ENCODE assay signal across 18 mouse cellular contexts in the genomic region with DNA sequence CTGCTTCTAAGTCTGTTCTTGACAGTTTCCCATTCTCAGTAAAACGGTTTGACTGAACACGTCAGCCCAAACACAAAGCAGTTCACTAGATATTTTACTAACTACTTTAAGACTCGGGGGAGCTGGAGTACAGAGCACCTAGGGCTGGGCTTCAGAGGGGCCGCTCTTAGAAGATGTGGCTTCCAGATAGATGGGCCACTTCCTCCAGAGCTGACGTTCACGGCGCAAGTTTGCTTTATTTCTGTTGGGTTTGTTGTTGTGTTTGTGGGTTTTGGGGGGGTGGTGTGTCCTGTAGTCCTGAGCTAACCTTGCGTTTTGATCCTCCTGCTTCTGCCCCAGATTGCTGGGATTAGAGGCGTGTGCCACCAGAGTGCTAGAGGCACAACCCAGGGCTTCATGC. TPM values are rescaled to one million over a fixed set of nuclear protein-coding genes. Genes with fewer than 3 reads are reported as not detected.
DNase-seq lines count a peak whose midpoint lies in the region; ATAC-seq and TF ChIP-seq lines count a peak whose summit lies in the region.
"Had no signal": no experiment of that assay in that cellular context is flagged by ENCODE, and none has a peak within 500 bp of the region (broad histone marks: within the 10 kb centered on the region; RNA-seq: fewer than 3 reads in every experiment).

No protein-coding gene starts in this region.

- no peaks in the 10 kb centered on the region for H3K27me3 ChIP-seq in heart, embryonic 13.5 days (replicated peaks)
- no peaks in the 10 kb centered on the region for H3K27me3 ChIP-seq in heart, embryonic 11.5 days (ENCODE audit: control insufficient read depth, insufficient read depth, low read length)
- H3K27me3 ChIP-seq in forebrain, embryonic 16.5 days (replicated peaks; ENCODE audit: control insufficient read depth, insufficient read depth, low read length) = no peaks in the 10 kb centered on the region
- no peaks in the 10 kb centered on the region for H3K27me3 ChIP-seq in liver, embryonic 11.5 days (replicated peaks; ENCODE audit: control insufficient read depth, insufficient read depth, low read length)
- H3K27me3 ChIP-seq in heart, adult 2 months (ENCODE audit: control insufficient read depth, insufficient read depth, low read length) = no peaks in the 10 kb centered on the region
- H3K27me3 ChIP-seq: forebrain, embryonic 12.5 days; heart, embryonic 12.5 days; stomach, embryonic 15.5 days had no signal

- H3K4me3 ChIP-seq in heart, embryonic 13.5 days = no peak overlapping the region
- no peak overlapping the region for H3K4me3 ChIP-seq in heart, embryonic 11.5 days (ENCODE audit: low read depth, low read length)
- no peak overlapping the region for H3K4me3 ChIP-seq in forebrain, embryonic 16.5 days (replicated peaks; ENCODE audit: low read length)
- H3K4me3 ChIP-seq in liver, embryonic 11.5 days (ENCODE audit: low read depth, low read length) = no peak overlapping the region
- no peak overlapping the region for H3K4me3 ChIP-seq in heart, adult 2 months
- H3K4me3 ChIP-seq: forebrain, embryonic 12.5 days; heart, embryonic 12.5 days; stomach, embryonic 15.5 days had no signal

- no peaks in the 10 kb centered on the region for H3K9me3 ChIP-seq in heart, embryonic 13.5 days
- H3K9me3 ChIP-seq in heart, embryonic 11.5 days (replicated peaks; ENCODE audit: control insufficient read depth, low read length) = no peaks in the 10 kb centered on the region
- H3K9me3 ChIP-seq in forebrain, embryonic 16.5 days (ENCODE audit: control insufficient read depth, low read length) = no peaks in the 10 kb centered on the region
- H3K9me3 ChIP-seq in liver, embryonic 11.5 days (ENCODE audit: control insufficient read depth, low read length) = no peaks in the 10 kb centered on the region
- H3K9me3 ChIP-seq: forebrain, embryonic 12.5 days; heart, embryonic 12.5 days; stomach, embryonic 15.5 days had no signal

- intact Hi-C loops in heart, adult 2 months (cut with DNase I) = loop anchor here (5.0 kb wide), 1 partner anchor 43 kb away; no protein-coding TSS in a partner anchor

- peaks cover 68% of the 10 kb centered on the region for H3K36me3 ChIP-seq in heart, embryonic 13.5 days
- H3K36me3 ChIP-seq in heart, embryonic 11.5 days (ENCODE audit: control insufficient read depth, insufficient read depth, low read length) = 0 out of 2 replicates have a peak, but pooled peaks cover 4% of the 10 kb centered on the region
- H3K36me3 ChIP-seq in forebrain, embryonic 16.5 days (ENCODE audit: control insufficient read depth, insufficient read depth) = peaks cover 2% of the 10 kb centered on the region; the same call in 1 of the 2 replicates
- H3K36me3 ChIP-seq in liver, embryonic 11.5 days (ENCODE audit: control insufficient read depth, insufficient read depth, low read length) = peaks cover 9% of the 10 kb centered on the region; the same call in 1 of the 2 replicates
- no peaks in the 10 kb centered on the region for H3K36me3 ChIP-seq in heart, adult 2 months (ENCODE audit: control insufficient read depth, insufficient read depth, low read length)
- H3K36me3 ChIP-seq: stomach, embryonic 15.5 days had no signal

- H3K4me1 ChIP-seq in heart, embryonic 13.5 days = peaks cover 34% of the 10 kb centered on the region
- H3K4me1 ChIP-seq in heart, embryonic 11.5 days (ENCODE audit: control insufficient read depth, insufficient read depth, low read length) = peaks cover 3% of the 10 kb centered on the region; the same call in 1 of the 2 replicates
- H3K4me1 ChIP-seq in forebrain, embryonic 16.5 days (replicated peaks; ENCODE audit: control insufficient read depth, insufficient read depth, low read length) = peaks cover 6% of the 10 kb centered on the region
- peaks cover 7% of the 10 kb centered on the region for H3K4me1 ChIP-seq in liver, embryonic 11.5 days (replicated peaks; ENCODE audit: control insufficient read depth, insufficient read depth, low read length)
- H3K4me1 ChIP-seq in heart, adult 2 months (ENCODE audit: control insufficient read depth, insufficient read depth, low read length) = peaks cover 16% of the 10 kb centered on the region
- H3K4me1 ChIP-seq: stomach, embryonic 15.5 days had no signal

- no peak for TF ChIP-seq POLR2A in heart, adult 2 months (IDR thresholded peaks at IDR 0.05; ENCODE audit: insufficient read depth, low read depth, low read length)

- H3K79me2 ChIP-seq in heart, adult 2 months (replicated peaks; ENCODE audit: control insufficient read depth, insufficient read depth, low read length) = no peaks in the 10 kb centered on the region

- TF ChIP-seq CTCF in heart, adult 2 months (IDR thresholded peaks at IDR 0.05) = no peak

- H3K9ac ChIP-seq in heart, embryonic 13.5 days = no peak overlapping the region
- H3K9ac ChIP-seq in heart, embryonic 11.5 days (ENCODE audit: low read depth, low read length) = no peak overlapping the region
- H3K9ac ChIP-seq in forebrain, embryonic 16.5 days (replicated peaks; ENCODE audit: low read depth, low read length) = no peak overlapping the region
- H3K9ac ChIP-seq in liver, embryonic 11.5 days (ENCODE audit: low read depth, low read length) = no peak overlapping the region
- H3K9ac ChIP-seq in heart, adult 2 months (ENCODE audit: low read depth, low read length) = no peak overlapping the region
- H3K9ac ChIP-seq: forebrain, embryonic 12.5 days; heart, embryonic 12.5 days; stomach, embryonic 15.5 days had no signal

- peak; percentile 41 for DNase-seq in thymus, postnatal 14 days
- DNase-seq in thymus, adult 18-20 months = no peak
- DNase-seq in liver, embryonic 11.5 days (ENCODE audit: low spot score) = no peak
- no peak for DNase-seq in heart, adult 2 months
- DNase-seq: cerebellum, postnatal 10 days; heart, postnatal 36 days; liver; lung, adult 18-20 months; lung, postnatal 36 days; midbrain, embryonic 14.5 days had no signal

- H3K27ac ChIP-seq in heart, embryonic 13.5 days (replicated peaks) = 0 out of 2 replicates have a peak overlapping the region, but pooled peaks have one; percentile 15
- no peak overlapping the region for H3K27ac ChIP-seq in heart, embryonic 11.5 days (ENCODE audit: low read depth, low read length)
- no peak overlapping the region for H3K27ac ChIP-seq in forebrain, embryonic 16.5 days (ENCODE audit: low read length)
- H3K27ac ChIP-seq in liver, embryonic 11.5 days (ENCODE audit: low read depth, low read length) = no peak overlapping the region
- no peak overlapping the region for H3K27ac ChIP-seq in heart, adult 2 months
- H3K27ac ChIP-seq: forebrain, embryonic 12.5 days; stomach, embryonic 15.5 days had no signal

- H3K4me2 ChIP-seq in heart, embryonic 13.5 days = no peak overlapping the region
- H3K4me2 ChIP-seq in heart, embryonic 11.5 days = no peak overlapping the region
- H3K4me2 ChIP-seq in forebrain, embryonic 16.5 days (ENCODE audit: low read length) = no peak overlapping the region
- no peak overlapping the region for H3K4me2 ChIP-seq in liver, embryonic 11.5 days
- H3K4me2 ChIP-seq: forebrain, embryonic 12.5 days; heart, embryonic 12.5 days; stomach, embryonic 15.5 days had no signal

- WGBS in heart, embryonic 13.5 days = 82% methylated on average over 9 of the region's 9 CpGs
- 86% methylated on average over 9 of the region's 9 CpGs for WGBS in heart, embryonic 11.5 days (ENCODE audit: insufficient replicate concordance)
- 85% methylated on average over 9 of the region's 9 CpGs for WGBS in forebrain, embryonic 16.5 days
- 50% methylated on average over 9 of the region's 9 CpGs for WGBS in liver, embryonic 11.5 days
- WGBS in heart, adult 2 months = 87% methylated on average over 9 of the region's 9 CpGs

- TF ChIP-seq EP300 in heart, adult 2 months (IDR thresholded peaks at IDR 0.05; ENCODE audit: insufficient read depth, low read depth, low read length) = no peak

- no peak for ATAC-seq in heart, embryonic 13.5 days (ENCODE audit: extremely low read depth, insufficient number of reproducible peaks, low FRiP score, low TSS enrichment)
- ATAC-seq in heart, embryonic 11.5 days (replicated peaks; ENCODE audit: insufficient number of reproducible peaks, low FRiP score, low TSS enrichment) = no peak
- ATAC-seq in inflammation-experienced regulatory T-cells, adult 6 months = peak; percentile 66
- ATAC-seq in forebrain, embryonic 16.5 days = no peak
- no peak for ATAC-seq in liver, embryonic 11.5 days (replicated peaks; ENCODE audit: low FRiP score)

RNA-seq across cellular contexts. Expression of a gene that starts 23.7 kb away (rescaled TPM):
- 0.57 and 1.1 TPM in 2 replicates for polyA plus RNA-seq in heart, embryonic 13.5 days (2015; fragmentation: Nextera tagmentation; extraction: Ambion mirVana)
- 0.49 and 0.77 TPM in 2 replicates for polyA plus RNA-seq in heart, embryonic 11.5 days (2014; fragmentation: Nextera tagmentation; extraction: Ambion mirVana)
- polyA plus RNA-seq in inflammation-experienced regulatory T-cells, adult 6 months (2017; shearing (Covaris generic)) = not detected
- not detected in 2 replicates for polyA plus RNA-seq in forebrain, embryonic 16.5 days (2015; fragmentation: Nextera tagmentation; extraction: Ambion mirVana)
- polyA plus RNA-seq in liver, embryonic 11.5 days (2014; fragmentation: Nextera tagmentation; extraction: Ambion mirVana) = 0.67 and 0.96 TPM in 2 replicates
- total RNA-seq in heart, adult 2 months (2021) = 1 to 10 TPM; 3.0 to 3.4 TPM
- polyA plus RNA-seq in heart, adult 2 months (2012; rRNA removed) = 4.1 and 5.2 TPM in 2 replicates
- total RNA-seq: left cerebral cortex, postnatal 25 days had no signal
- polyA plus RNA-seq: midbrain, embryonic 14.5 days had no signal
